Mouse (Mus musculus) kidney, embryonic 15.5 days (tissue): ENCODE measurements around the gene Tas2r114. TPM values are rescaled to one million over a fixed set of nuclear protein-coding genes. Genes with fewer than 3 reads are reported as not detected.

Experiments used
- ATAC-seq: fragments of 200-750 bp; cut with Nextera tagmentation; replicated peaks from 2 replicates; pipeline ENCODE4 v1.8.0; 2017; ENCODE audit warnings: moderate TSS enrichment; ENCODE audit not compliant: low FRiP score
- H3K27ac ChIP-seq: fragments of 300-500 bp; sonication (generic); 2 replicates; pipeline ENCODE4 v1.5.1; 2015; ENCODE audit warnings: mild to moderate bottlenecking, inconsistent platforms
- H3K27me3 ChIP-seq: fragments of 300-500 bp; sonication (generic); 2 replicates; pipeline ENCODE4 v1.6.1; 2015; ENCODE audit warnings: inconsistent platforms
- H3K36me3 ChIP-seq: fragments of 300-500 bp; sonication (generic); 2 replicates; pipeline ENCODE4 v1.6.1; 2015; ENCODE audit warnings: inconsistent platforms
- H3K4me1 ChIP-seq: fragments of 300-500 bp; sonication (generic); 2 replicates; pipeline ENCODE4 v1.6.1; 2015; ENCODE audit warnings: inconsistent platforms
- H3K4me2 ChIP-seq: fragments of 300-500 bp; sonication (generic); 2 replicates; pipeline ENCODE4 v1.6.1; 2015; ENCODE audit warnings: moderate library complexity, mild to moderate bottlenecking, inconsistent platforms
- H3K4me3 ChIP-seq: fragments of 300-500 bp; sonication (generic); replicated peaks from 2 replicates; pipeline ENCODE4 v1.5.1; 2015; ENCODE audit warnings: mild to moderate bottlenecking, inconsistent platforms
- H3K9ac ChIP-seq: fragments of 300-500 bp; sonication (generic); 2 replicates; pipeline ENCODE4 v1.6.1; 2015; ENCODE audit warnings: mild to moderate bottlenecking, inconsistent platforms
- H3K9me3 ChIP-seq: fragments of 300-500 bp; sonication (generic); replicated peaks from 2 replicates; pipeline ENCODE4 v1.6.1; 2016; ENCODE audit warnings: inconsistent platforms
- WGBS: fragments of 180-500 bp; shearing (Covaris S2); methylation state at CpG from one replicate; pipeline ENCODE4 v1.1.7; 2015; ENCODE audit warnings: mixed read lengths; 5-methylcytosine and 5-hydroxymethylcytosine counted together
- polyA plus RNA-seq: library from polyadenylated mRNA; unstranded; fragments of >200 nt; fragmentation: Nextera tagmentation; extraction: Ambion mirVana; gene quantifications from 2 replicates; pipeline ENCODE4 v1.2.1, GENCODE M21; 2015

The Tas2r114 gene
- polyA plus RNA-seq, result not detected in 2 replicates

GRCm38 (mm10) chr6:131689963-131690362, at the start of gene Tas2r114:
TSS of gene Tas2r114 (minus strand) at chr6:131690063.
- Histone ChIP-seq H3K27ac (no peak within 1 kb of the TSS), H3K9ac (no peak within 1 kb of the TSS), H3K4me3 (no peak within 1 kb of the TSS), H3K27me3 (no peaks in the 10 kb centered on the region), H3K4me2 (no peak within 1 kb of the TSS), H3K36me3 (no peaks in the 10 kb centered on the region), H3K4me1 (no peaks in the 10 kb centered on the region), H3K9me3 (peaks cover 7% of the 10 kb centered on the region; the same call in 1 of the 2 replicates)
- no peak for ATAC-seq

GRCm38 (mm10) chr6:131712803-131713202, 22.9 kb upstream of the Tas2r114 start:
- H3K36me3 ChIP-seq, result no peaks in the 10 kb centered on the region
- no peak overlapping the region for H3K4me3 ChIP-seq
- no peaks in the 10 kb centered on the region for H3K4me1 ChIP-seq
- no peak overlapping the region for H3K9ac ChIP-seq
- 0 out of 2 replicates have a peak, but pooled peaks cover 3% of the 10 kb centered on the region for H3K9me3 ChIP-seq
- no peak overlapping the region for H3K4me2 ChIP-seq
- H3K27ac ChIP-seq, result no peak overlapping the region
- WGBS, result 52% methylated on average over 7 of the region's 7 CpGs
- ATAC-seq, result no peak
- H3K27me3 ChIP-seq, result no peaks in the 10 kb centered on the region

GRCm38 (mm10) chr6:131687395-131687794, 2.5 kb downstream of the Tas2r114 start, which contains the start of gene Tas2r105:
TSS of gene Tas2r105 (minus strand) at chr6:131687495.
- Histone ChIP-seq H3K4me3 (no peak within 1 kb of the TSS), H3K27me3 (no peaks in the 10 kb centered on the region), H3K9me3 (peaks cover 11% of the 10 kb centered on the region; the same call in 1 of the 2 replicates), H3K4me2 (no peak within 1 kb of the TSS), H3K36me3 (no peaks in the 10 kb centered on the region), H3K9ac (no peak within 1 kb of the TSS), H3K27ac (no peak within 1 kb of the TSS), H3K4me1 (no peaks in the 10 kb centered on the region)
- 70% methylated on average over 1 of the region's 1 CpGs for WGBS
- no peak for ATAC-seq

GRCm38 (mm10) chr6:131685644-131686043, 4.2 kb downstream of the Tas2r114 start, which contains the start of gene Tas2r104:
TSS of gene Tas2r104 (minus strand) at chr6:131685744.
- WGBS, result 76% methylated on average over 1 of the region's 1 CpGs

GRCm38 (mm10) chr6:131678786-131679185, 11.1 kb downstream of the Tas2r114 start, which contains the start of gene Tas2r106:
TSS of gene Tas2r106 (minus strand) at chr6:131678886.
- H3K9ac ChIP-seq, result no peak within 1 kb of the TSS
- no peaks in the 10 kb centered on the region for H3K36me3 ChIP-seq
- no peak within 1 kb of the TSS for H3K27ac ChIP-seq
- H3K4me1 ChIP-seq, result no peaks in the 10 kb centered on the region
- WGBS, result 74% methylated on average over 3 of the region's 3 CpGs
- ATAC-seq, result no peak
- peaks cover 3% of the 10 kb centered on the region; the same call in 1 of the 2 replicates for H3K9me3 ChIP-seq
- H3K4me3 ChIP-seq, result no peak within 1 kb of the TSS
- no peaks in the 10 kb centered on the region for H3K27me3 ChIP-seq
- H3K4me2 ChIP-seq, result no peak within 1 kb of the TSS

More at GRCm38 (mm10) chr6:131685644-131686043, 4.2 kb downstream of the Tas2r114 start, which contains the start of gene Tas2r104:
- Histone ChIP-seq H3K27me3 (no peaks in the 10 kb centered on the region), H3K4me3 (no peak within 1 kb of the TSS), H3K36me3 (no peaks in the 10 kb centered on the region), H3K27ac (no peak within 1 kb of the TSS), H3K9me3 (peaks cover 7% of the 10 kb centered on the region; the same call in 1 of the 2 replicates), H3K4me1 (no peaks in the 10 kb centered on the region), H3K4me2 (no peak within 1 kb of the TSS), H3K9ac (no peak within 1 kb of the TSS)
- ATAC-seq, result no peak

- Histone ChIP-seq H3K4me2 (no peak within 1 kb of the TSS), H3K27me3 (no peaks in the 10 kb centered on the region), H3K4me1 (no peaks in the 10 kb centered on the region), H3K36me3 (no peaks in the 10 kb centered on the region), H3K9ac (no peak within 1 kb of the TSS), H3K9me3 (no peaks in the 10 kb centered on the region), H3K27ac (no peak within 1 kb of the TSS), H3K4me3 (no peak within 1 kb of the TSS)
- no peak for ATAC-seq
Observed at GRCm38 (mm10) chr6:131660049-131660448, 29.8 kb downstream of the Tas2r114 start, which contains the start of gene Tas2r107. TSS of gene Tas2r107 (minus strand) at chr6:131660149.

Other genes starting within 250 kb of the Tas2r114 start
- not detected in 2 replicates for gene 5430401F13Rik, start 203.7 kb downstream of the Tas2r114 start, polyA plus RNA-seq
- gene Gm6619, start 203.7 kb downstream of the Tas2r114 start, polyA plus RNA-seq, result not detected in 2 replicates
- gene Tas2r130, start 59.2 kb downstream of the Tas2r114 start, polyA plus RNA-seq, result not detected in 2 replicates
- not detected in 2 replicates for gene Tas2r107, start 29.9 kb downstream of the Tas2r114 start, polyA plus RNA-seq
- gene Tas2r106, start 11.2 kb downstream of the Tas2r114 start, polyA plus RNA-seq, result not detected in 2 replicates
- not detected in 2 replicates for gene Tas2r104, start 4.3 kb downstream of the Tas2r114 start, polyA plus RNA-seq
- not detected in 2 replicates for gene Tas2r105, start 2.6 kb downstream of the Tas2r114 start, polyA plus RNA-seq